Mouse (Mus musculus): Measurements from ENCODE around the gene Syce2.
"Not testable (repeated sequence)": the region's sequence is repeated elsewhere in the genome, so short reads cannot be mapped to it uniquely, and the experiment has no call there.

The Syce2 gene

GRCm38 (mm10) chr8:84871376-84872308, at the start of gene Syce2:
Gene Syce2 (plus strand): TSS chr8:84872111.
- peak; percentile 67 for DNase-seq

GRCm38 (mm10) chr8:84822723-84823122, 49.2 kb upstream of the Syce2 start, which contains the start of gene Dand5:
Gene Dand5 (minus strand): TSS chr8:84822823.
- DNase-seq, result no peak

GRCm38 (mm10) chr8:84823653-84824052, 48.3 kb upstream of the Syce2 start:
- peak; percentile 71 for DNase-seq

GRCm38 (mm10) chr8:84825636-84826035, 46.3 kb upstream of the Syce2 start:
- no peak for DNase-seq

GRCm38 (mm10) chr8:84826518-84826917, 45.4 kb upstream of the Syce2 start:
- not testable (repeated sequence) for DNase-seq

- no peak for DNase-seq
These were observed 40.4 kb upstream of the Syce2 start, which contains the start of gene Gadd45gip1 for GRCm38 (mm10) chr8:84831490-84831889. Gene Gadd45gip1 (plus strand): TSS chr8:84831522.

GRCm38 (mm10) chr8:84832034-84832717, 39.7 kb upstream of the Syce2 start:
- DNase-seq, result peak; percentile 78

GRCm38 (mm10) chr8:84832759-84833742, 38.9 kb upstream of the Syce2 start:
- no peak for DNase-seq

- no peak for DNase-seq
These were observed 37.7 kb upstream of the Syce2 start for GRCm38 (mm10) chr8:84834002-84834865.

GRCm38 (mm10) chr8:84834866-84835855, 36.8 kb upstream of the Syce2 start:
- peak; percentile 78 for DNase-seq

GRCm38 (mm10) chr8:84837149-84837911, 34.6 kb upstream of the Syce2 start:
- DNase-seq, result no peak

GRCm38 (mm10) chr8:84837912-84838470, 33.9 kb upstream of the Syce2 start:
- DNase-seq, result no peak

GRCm38 (mm10) chr8:84838513-84838912, 33.4 kb upstream of the Syce2 start:
- no peak for DNase-seq

- DNase-seq, result no peak
These were observed 32.5 kb upstream of the Syce2 start for GRCm38 (mm10) chr8:84839411-84839810.

GRCm38 (mm10) chr8:84839875-84840247, 32.0 kb upstream of the Syce2 start:
- DNase-seq, result no peak

GRCm38 (mm10) chr8:84840248-84840999, 31.5 kb upstream of the Syce2 start, which contains the start of gene Rad23a:
Gene Rad23a (minus strand): TSS chr8:84840665.
- DNase-seq, result peak; percentile 88

- no peak for DNase-seq
These were observed 30.4 kb upstream of the Syce2 start for GRCm38 (mm10) chr8:84841514-84841913.

GRCm38 (mm10) chr8:84844397-84845070, 27.4 kb upstream of the Syce2 start:
- DNase-seq, result no peak

Data from cerebellum, adult 11 months (tissue).